Mouse (Mus musculus) heart, postnatal 0 days (tissue): Measurements from ENCODE around the gene Trio.

ENCODE experiments used
- CTCF ChIP-seq: IDR thresholded peaks from 2 replicates; pipeline ENCODE4 v1.5.1; 2016; ENCODE audit warnings: antibody characterized with exemption, control low read depth, low read depth
- EP300 ChIP-seq: IDR thresholded peaks from 2 replicates; pipeline ENCODE4 v1.6.1; 2016; ENCODE audit warnings: antibody characterized with exemption, low read depth

DNA sequence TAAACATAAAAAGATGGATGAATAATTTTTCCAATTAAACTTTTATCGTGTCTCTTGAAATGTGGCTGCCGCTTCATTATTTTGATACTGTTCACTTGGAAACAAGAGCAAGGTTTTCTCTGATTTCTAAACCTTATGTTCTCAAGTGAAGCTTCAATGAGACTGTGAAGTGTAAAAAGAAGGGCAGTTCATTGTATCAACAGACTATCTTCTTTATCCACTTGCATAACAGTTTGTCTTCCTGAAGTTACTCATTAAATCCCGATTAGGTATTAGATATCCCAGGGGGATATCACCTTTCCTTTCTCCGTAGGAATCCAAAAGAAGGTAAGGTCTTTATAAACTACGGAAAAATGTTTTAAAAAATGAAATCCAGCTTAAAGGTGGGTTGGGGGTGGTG lies 44.6 kb upstream of the Trio start:
- TF ChIP-seq CTCF (no peak), EP300 (no peak)
